In genomic region chr8:120565151-120565711, GRCm38 (mm10) we compare ENCODE assay signal across 8 mouse cellular contexts. TPM values are rescaled to one million over a fixed set of nuclear protein-coding genes. Genes with fewer than 3 reads are reported as not detected.
DNase-seq lines count a peak whose midpoint lies in the region; ATAC-seq lines count a peak whose summit lies in the region.
"Had no signal": no experiment of that assay in that cellular context is flagged by ENCODE, and none has a peak within 500 bp of the region (broad histone marks: within the 10 kb centered on the region; RNA-seq: fewer than 3 reads in every experiment).

No protein-coding gene starts in this region.

- H3K9me3 ChIP-seq in megakaryocyte, embryonic 14.5 days, result no peaks in the 10 kb centered on the region
- peaks cover 12% of the 10 kb centered on the region; the same call in 1 of the 2 replicates for H3K9me3 ChIP-seq in forebrain, embryonic 10.5 days
- H3K9me3 ChIP-seq in limb, embryonic 12.5 days, result no peaks in the 10 kb centered on the region
- no peaks in the 10 kb centered on the region for H3K9me3 ChIP-seq in stomach, embryonic 16.5 days (replicated peaks; ENCODE audit: control insufficient read depth, low read length)

- 16% methylated on average over 7 of the region's 7 CpGs for WGBS in forebrain, embryonic 10.5 days
- WGBS in limb, embryonic 12.5 days, result 17% methylated on average over 7 of the region's 7 CpGs
- 41% methylated on average over 7 of the region's 7 CpGs for WGBS in stomach, embryonic 16.5 days

- H3K27me3 ChIP-seq in megakaryocyte, embryonic 14.5 days (replicated peaks), result no peaks in the 10 kb centered on the region
- peaks cover 14% of the 10 kb centered on the region for H3K27me3 ChIP-seq in forebrain, embryonic 10.5 days (ENCODE audit: poor library complexity, severe bottlenecking)
- no peaks in the 10 kb centered on the region for H3K27me3 ChIP-seq in limb, embryonic 12.5 days
- H3K27me3 ChIP-seq in stomach, embryonic 16.5 days (ENCODE audit: control insufficient read depth, insufficient read depth, low read length), result no peaks in the 10 kb centered on the region

- peak overlapping the region; percentile 23; the same call in 1 of the 2 replicates for H3K9ac ChIP-seq in limb, embryonic 12.5 days (replicated peaks)
- H3K9ac ChIP-seq in stomach, embryonic 16.5 days (ENCODE audit: low read length), result peak overlapping the region; percentile 43; the same call in 1 of the 2 replicates

- H3K4me1 ChIP-seq in megakaryocyte, embryonic 14.5 days, result peaks cover 100% of the 10 kb centered on the region
- peaks cover 82% of the 10 kb centered on the region for H3K4me1 ChIP-seq in forebrain, embryonic 10.5 days
- H3K4me1 ChIP-seq in limb, embryonic 12.5 days (replicated peaks), result peaks cover 58% of the 10 kb centered on the region
- H3K4me1 ChIP-seq in stomach, embryonic 16.5 days (ENCODE audit: control insufficient read depth, insufficient read depth, low read length), result peaks cover 31% of the 10 kb centered on the region

- peak overlapping the region; percentile 78 for H3K27ac ChIP-seq in forebrain, embryonic 10.5 days
- peak overlapping the region; percentile 53; the same call in 1 of the 2 replicates for H3K27ac ChIP-seq in limb, embryonic 12.5 days
- no peak overlapping the region for H3K27ac ChIP-seq in stomach, embryonic 16.5 days (ENCODE audit: low read length)

- H3K36me3 ChIP-seq in megakaryocyte, embryonic 14.5 days (replicated peaks; ENCODE audit: low read length), result peaks cover 100% of the 10 kb centered on the region
- H3K36me3 ChIP-seq in forebrain, embryonic 10.5 days (replicated peaks), result peaks cover 69% of the 10 kb centered on the region
- H3K36me3 ChIP-seq in limb, embryonic 12.5 days, result peaks cover 45% of the 10 kb centered on the region
- peaks cover 32% of the 10 kb centered on the region for H3K36me3 ChIP-seq in stomach, embryonic 16.5 days (ENCODE audit: control insufficient read depth, insufficient read depth, low read length)

- no peak for ATAC-seq in megakaryocyte, adult 5-6 weeks (ENCODE audit: poor library complexity, severe bottlenecking)
- ATAC-seq in limb, embryonic 12.5 days (ENCODE audit: insufficient number of reproducible peaks, insufficient read depth, low FRiP score, low TSS enrichment, low read depth), result no peak
- ATAC-seq in stomach, embryonic 16.5 days (ENCODE audit: insufficient read depth, low FRiP score), result no peak

- no peak for DNase-seq in forebrain, embryonic 10.5 days (ENCODE audit: extremely low spot score, low spot score)
- no peak for DNase-seq in yolk sac, embryonic 10.5 days (ENCODE audit: low spot score)
- no peak for DNase-seq in kidney, adult 9 months
- DNase-seq: gastrocnemius, postnatal 10 days had no signal

- no peak overlapping the region for H3K4me2 ChIP-seq in limb, embryonic 12.5 days
- H3K4me2 ChIP-seq in stomach, embryonic 16.5 days (ENCODE audit: low read depth, low read length), result no peak overlapping the region

- H3K4me3 ChIP-seq in megakaryocyte, embryonic 14.5 days (replicated peaks), result peak overlapping the region; percentile 69
- H3K4me3 ChIP-seq in forebrain, embryonic 10.5 days, result no peak overlapping the region
- no peak overlapping the region for H3K4me3 ChIP-seq in limb, embryonic 12.5 days (replicated peaks)
- no peak overlapping the region for H3K4me3 ChIP-seq in stomach, embryonic 16.5 days (replicated peaks; ENCODE audit: low read length)

RNA-seq across cellular contexts. Expression of gene Gins2, which starts 23.9 kb away (rescaled TPM):
- 8.3 and 35.4 TPM in 2 replicates for polyA plus RNA-seq in megakaryocyte, embryonic 14.5 days (2012; ENCODE audit: insufficient read depth, low replicate concordance)
- total RNA-seq in megakaryocyte, adult 5-6 weeks (2015), result 28.3 and 31.8 TPM in 2 replicates
- total RNA-seq in megakaryocyte, adult 5-6 weeks (2017), result 23.2 and 28.9 TPM in 2 replicates
- polyA plus RNA-seq in forebrain, embryonic 10.5 days (2016; fragmentation: Nextera tagmentation; extraction: Ambion mirVana), result 154 and 158 TPM in 2 replicates
- 111 and 113 TPM in 2 replicates for polyA plus RNA-seq in limb, embryonic 12.5 days (2016; fragmentation: Nextera tagmentation; extraction: Ambion mirVana)
- 76.4 and 76.5 TPM in 2 replicates for polyA plus RNA-seq in stomach, embryonic 16.5 days (2015; fragmentation: Nextera tagmentation; extraction: Ambion mirVana)
